Mouse (Mus musculus): ENCODE data around the gene Hmgn2. TPM values are rescaled to one million over a fixed set of nuclear protein-coding genes. Genes with fewer than 3 reads are reported as not detected.
"Not testable (repeated sequence)": the region's sequence is repeated elsewhere in the genome, so short reads cannot be mapped to it uniquely, and the experiment has no call there.

Gene Hmgn2
- polyA plus RNA-seq, 1 experiment from 2014 or later: 2,436 TPM

- 85% methylated on average over 12 of the region's 12 CpGs for WGBS
- 0 out of 2 replicates have a peak, but pooled peaks cover 2% of the 10 kb centered on the region for H3K4me1 ChIP-seq (ENCODE audit: insufficient read depth, low read length)
- H3K4me2 ChIP-seq (replicated peaks; ENCODE audit: low read depth, low read length): no peak overlapping the region
- no peak for ATAC-seq (ENCODE audit: low FRiP score, low TSS enrichment)
- no peaks in the 10 kb centered on the region for H3K9me3 ChIP-seq (ENCODE audit: low read length)
- no peak overlapping the region for H3K4me3 ChIP-seq (ENCODE audit: low read length)
- no peaks in the 10 kb centered on the region for H3K36me3 ChIP-seq (ENCODE audit: insufficient read depth, low read length)
- H3K9ac ChIP-seq (replicated peaks; ENCODE audit: low read length): no peak overlapping the region
- no peaks in the 10 kb centered on the region for H3K27me3 ChIP-seq (ENCODE audit: insufficient read depth, low read length)
- no peak overlapping the region for H3K27ac ChIP-seq (ENCODE audit: low read length)
Observed at GRCm38 (mm10) chr4:134005581-134006358, 37.3 kb upstream of the Hmgn2 start.

GRCm38 (mm10) chr4:134002903-134003302 is 34.5 kb upstream of the Hmgn2 start:
- no peak overlapping the region for H3K4me3 ChIP-seq (ENCODE audit: low read length)
- ATAC-seq (ENCODE audit: low FRiP score, low TSS enrichment): no peak

GRCm38 (mm10) chr4:134002246-134002645 is 33.8 kb upstream of the Hmgn2 start:
- no peak for ATAC-seq (ENCODE audit: low FRiP score, low TSS enrichment)
- 59% methylated on average over 4 of the region's 4 CpGs for WGBS
- no peak overlapping the region for H3K27ac ChIP-seq (ENCODE audit: low read length)

More at GRCm38 (mm10) chr4:134002903-134003302, 34.5 kb upstream of the Hmgn2 start:
- no peak overlapping the region for H3K9ac ChIP-seq (replicated peaks; ENCODE audit: low read length)
- no peaks in the 10 kb centered on the region for H3K27me3 ChIP-seq (ENCODE audit: insufficient read depth, low read length)
- WGBS: 65% methylated on average over 5 of the region's 5 CpGs
- H3K4me1 ChIP-seq (ENCODE audit: insufficient read depth, low read length): peaks cover 11% of the 10 kb centered on the region; the same call in 1 of the 2 replicates
- no peak overlapping the region for H3K4me2 ChIP-seq (replicated peaks; ENCODE audit: low read depth, low read length)
- H3K36me3 ChIP-seq (ENCODE audit: insufficient read depth, low read length): no peaks in the 10 kb centered on the region
- H3K9me3 ChIP-seq (ENCODE audit: low read length): no peaks in the 10 kb centered on the region
- H3K27ac ChIP-seq (ENCODE audit: low read length): no peak overlapping the region

GRCm38 (mm10) chr4:134001710-134002109 is 33.3 kb upstream of the Hmgn2 start:
- ATAC-seq (ENCODE audit: low FRiP score, low TSS enrichment): no peak
- 0 out of 2 replicates have a peak, but pooled peaks cover under 1% of the 10 kb centered on the region for H3K36me3 ChIP-seq (ENCODE audit: insufficient read depth, low read length)
- H3K4me2 ChIP-seq (replicated peaks; ENCODE audit: low read depth, low read length): no peak overlapping the region
- no peaks in the 10 kb centered on the region for H3K9me3 ChIP-seq (ENCODE audit: low read length)
- H3K27me3 ChIP-seq (ENCODE audit: insufficient read depth, low read length): no peaks in the 10 kb centered on the region
- 44% methylated on average over 10 of the region's 10 CpGs for WGBS
- peaks cover 11% of the 10 kb centered on the region; the same call in 1 of the 2 replicates for H3K4me1 ChIP-seq (ENCODE audit: insufficient read depth, low read length)
- no peak overlapping the region for H3K9ac ChIP-seq (replicated peaks; ENCODE audit: low read length)
- H3K27ac ChIP-seq (ENCODE audit: low read length): no peak overlapping the region
- no peak overlapping the region for H3K4me3 ChIP-seq (ENCODE audit: low read length)

More at GRCm38 (mm10) chr4:134002246-134002645, 33.8 kb upstream of the Hmgn2 start:
- Histone ChIP-seq H3K9me3 (ENCODE audit: low read length) (no peaks in the 10 kb centered on the region), H3K27me3 (ENCODE audit: insufficient read depth, low read length) (no peaks in the 10 kb centered on the region), H3K9ac (replicated peaks; ENCODE audit: low read length) (no peak overlapping the region), H3K36me3 (ENCODE audit: insufficient read depth, low read length) (no peaks in the 10 kb centered on the region), H3K4me3 (ENCODE audit: low read length) (no peak overlapping the region), H3K4me1 (ENCODE audit: insufficient read depth, low read length) (peaks cover 11% of the 10 kb centered on the region; the same call in 1 of the 2 replicates), H3K4me2 (replicated peaks; ENCODE audit: low read depth, low read length) (no peak overlapping the region)

GRCm38 (mm10) chr4:134000466-134001438 is 32.3 kb upstream of the Hmgn2 start, which contains the start of gene Dhdds:
Gene Dhdds, minus strand, starts transcription at chr4:134000918.
- H3K4me3 ChIP-seq (ENCODE audit: low read length): peak within 1 kb of the TSS; percentile 76
- 0 out of 2 replicates have a peak, but pooled peaks cover 2% of the 10 kb centered on the region for H3K36me3 ChIP-seq (ENCODE audit: insufficient read depth, low read length)
- H3K9ac ChIP-seq (replicated peaks; ENCODE audit: low read length): peak within 1 kb of the TSS; percentile 82
- H3K27ac ChIP-seq (ENCODE audit: low read length): peak within 1 kb of the TSS; percentile 56
- H3K27me3 ChIP-seq (ENCODE audit: insufficient read depth, low read length): no peaks in the 10 kb centered on the region
- peaks cover 11% of the 10 kb centered on the region; the same call in 1 of the 2 replicates for H3K4me1 ChIP-seq (ENCODE audit: insufficient read depth, low read length)
- peak; percentile 98 for ATAC-seq (ENCODE audit: low FRiP score, low TSS enrichment)
- peak within 1 kb of the TSS; percentile 86 for H3K4me2 ChIP-seq (replicated peaks; ENCODE audit: low read depth, low read length)
- 1% methylated on average over 49 of the region's 49 CpGs for WGBS
- H3K9me3 ChIP-seq (ENCODE audit: low read length): no peaks in the 10 kb centered on the region

- no peak for ATAC-seq (ENCODE audit: low FRiP score, low TSS enrichment)
- Histone ChIP-seq H3K9ac (replicated peaks; ENCODE audit: low read length) (no peak overlapping the region), H3K27ac (ENCODE audit: low read length) (no peak overlapping the region), H3K9me3 (ENCODE audit: low read length) (no peaks in the 10 kb centered on the region), H3K4me1 (ENCODE audit: insufficient read depth, low read length) (peaks cover 8% of the 10 kb centered on the region; the same call in 1 of the 2 replicates), H3K27me3 (ENCODE audit: insufficient read depth, low read length) (no peaks in the 10 kb centered on the region), H3K4me3 (ENCODE audit: low read length) (no peak overlapping the region), H3K4me2 (replicated peaks; ENCODE audit: low read depth, low read length) (no peak overlapping the region), H3K36me3 (ENCODE audit: insufficient read depth, low read length) (peaks cover 27% of the 10 kb centered on the region)
- 76% methylated on average over 8 of the region's 8 CpGs for WGBS
Observed at GRCm38 (mm10) chr4:133994697-133995096, 26.2 kb upstream of the Hmgn2 start.

- Histone ChIP-seq H3K4me1 (ENCODE audit: insufficient read depth, low read length) (0 out of 2 replicates have a peak, but pooled peaks cover 5% of the 10 kb centered on the region), H3K4me3 (ENCODE audit: low read length) (no peak overlapping the region), H3K27ac (ENCODE audit: low read length) (no peak overlapping the region), H3K36me3 (ENCODE audit: insufficient read depth, low read length) (peaks cover 37% of the 10 kb centered on the region), H3K4me2 (replicated peaks; ENCODE audit: low read depth, low read length) (no peak overlapping the region), H3K9me3 (ENCODE audit: low read length) (no peaks in the 10 kb centered on the region), H3K27me3 (ENCODE audit: insufficient read depth, low read length) (no peaks in the 10 kb centered on the region), H3K9ac (replicated peaks; ENCODE audit: low read length) (no peak overlapping the region)
- 82% methylated on average over 13 of the region's 13 CpGs for WGBS
- no peak for ATAC-seq (ENCODE audit: low FRiP score, low TSS enrichment)
Observed at GRCm38 (mm10) chr4:133991087-133991660, 22.7 kb upstream of the Hmgn2 start.

- no peaks in the 10 kb centered on the region for H3K9me3 ChIP-seq (ENCODE audit: low read length)
- H3K4me2 ChIP-seq (replicated peaks; ENCODE audit: low read depth, low read length): no peak overlapping the region
- 71% methylated on average over 4 of the region's 4 CpGs for WGBS
- H3K36me3 ChIP-seq (ENCODE audit: insufficient read depth, low read length): peaks cover 39% of the 10 kb centered on the region
- H3K27me3 ChIP-seq (ENCODE audit: insufficient read depth, low read length): no peaks in the 10 kb centered on the region
- no peak overlapping the region for H3K9ac ChIP-seq (replicated peaks; ENCODE audit: low read length)
- H3K27ac ChIP-seq (ENCODE audit: low read length): no peak overlapping the region
- no peak for ATAC-seq (ENCODE audit: low FRiP score, low TSS enrichment)
- no peak overlapping the region for H3K4me3 ChIP-seq (ENCODE audit: low read length)
- 0 out of 2 replicates have a peak, but pooled peaks cover 5% of the 10 kb centered on the region for H3K4me1 ChIP-seq (ENCODE audit: insufficient read depth, low read length)
Observed at GRCm38 (mm10) chr4:133990035-133990434, 21.6 kb upstream of the Hmgn2 start.

GRCm38 (mm10) chr4:133988289-133988688 is 19.8 kb upstream of the Hmgn2 start:
- H3K27me3 ChIP-seq (ENCODE audit: insufficient read depth, low read length); H3K4me1 ChIP-seq (ENCODE audit: insufficient read depth, low read length); H3K4me3 ChIP-seq (ENCODE audit: low read length); H3K9ac ChIP-seq (replicated peaks; ENCODE audit: low read length); H3K4me2 ChIP-seq (replicated peaks; ENCODE audit: low read depth, low read length); ATAC-seq (ENCODE audit: low FRiP score, low TSS enrichment); H3K9me3 ChIP-seq (ENCODE audit: low read length); H3K27ac ChIP-seq (ENCODE audit: low read length): not testable (repeated sequence)
- H3K36me3 ChIP-seq (ENCODE audit: insufficient read depth, low read length): peaks cover 31% of the 10 kb centered on the region
- WGBS: 84% methylated on average over 8 of the region's 8 CpGs
